Comparison of ENCODE assay signal across 8 mouse cellular contexts in genomic region chr16:55821997-55822740, GRCm38 (mm10). TPM values are rescaled to one million over a fixed set of nuclear protein-coding genes. Genes with fewer than 3 reads are reported as not detected.
A peak's percentile ranks its signal among the peaks of the same experiment; 100 is the strongest.
DNase-seq lines count a peak whose midpoint lies in the region; ATAC-seq lines count a peak whose summit lies in the region.

No protein-coding gene starts in this region.

- H3K27ac ChIP-seq in hindbrain, embryonic 14.5 days = 0 out of 2 replicates have a peak overlapping the region, but pooled peaks have one; percentile 17

- WGBS in hindbrain, embryonic 14.5 days = under 1% methylated on average over 62 of the region's 67 CpGs

- no peaks in the 10 kb centered on the region for H3K9me3 ChIP-seq in hindbrain, embryonic 14.5 days (ENCODE audit: control insufficient read depth, low read length)

- H3K36me3 ChIP-seq in hindbrain, embryonic 14.5 days (replicated peaks; ENCODE audit: control insufficient read depth, insufficient read depth) = peaks cover 9% of the 10 kb centered on the region; the same call in 1 of the 2 replicates

- peaks cover 5% of the 10 kb centered on the region; the same call in 1 of the 2 replicates for H3K27me3 ChIP-seq in hindbrain, embryonic 14.5 days (ENCODE audit: control insufficient read depth, insufficient read depth, low read length)

- DNase-seq in T-cell, adult 2 months (ENCODE audit: low spot score) = peak; percentile 88
- peak; percentile 94 to 96 for DNase-seq in cerebellum, postnatal 25 days
- DNase-seq in frontal cortex, postnatal 25 days (ENCODE audit: low spot score in 2 of 2) = peak; percentile 55 to 66
- DNase-seq in hindbrain, embryonic 14.5 days (ENCODE audit: low spot score) = peak; percentile 74
- peak; percentile 78 for DNase-seq in left cerebral cortex, adult 11 months (ENCODE audit: low spot score)
- peak; percentile 95 to 97 for DNase-seq in lung, postnatal 4 days
- DNase-seq in retina, postnatal 1 day = peak; percentile 91
- DNase-seq in urinary bladder, adult 18-20 months (ENCODE audit: low spot score in 2 of 2) = peak; percentile 94 to 98

- 0 out of 2 replicates have a peak, but pooled peaks cover 9% of the 10 kb centered on the region for H3K4me1 ChIP-seq in hindbrain, embryonic 14.5 days (replicated peaks; ENCODE audit: control insufficient read depth, insufficient read depth, low read length)

- ATAC-seq in hindbrain, embryonic 14.5 days (ENCODE audit: low FRiP score) = peak; percentile 91

- H3K4me2 ChIP-seq in hindbrain, embryonic 14.5 days (replicated peaks) = peak overlapping the region; percentile 91

- H3K9ac ChIP-seq in hindbrain, embryonic 14.5 days = peak overlapping the region; percentile 74

- peak overlapping the region; percentile 82 for H3K4me3 ChIP-seq in hindbrain, embryonic 14.5 days (replicated peaks; ENCODE audit: low read length)

RNA-seq across cellular contexts. Expression of gene Nfkbiz, which starts 16.5 kb away (rescaled TPM):
- 2.0 TPM in 2 replicates for polyA plus RNA-seq in hindbrain, embryonic 14.5 days (2014; fragmentation: Nextera tagmentation; extraction: Ambion mirVana)

Comparison
In these comparisons a context has a peak if more than half of its experiments do, and no peak if none do; other contexts are left out.
1. Peak in every context shown above with its lines: DNase-seq, ATAC-seq, H3K4me3 ChIP-seq and H3K27ac ChIP-seq.